28 mouse cellular contexts compared by ENCODE assay signal in genomic region chr14:76809411-76809810, GRCm38 (mm10).
"Had no signal": no experiment of that assay in that cellular context is flagged by ENCODE, and none has a peak within 500 bp of the region (broad histone marks: within the 10 kb centered on the region; RNA-seq: fewer than 3 reads in every experiment).

No protein-coding gene starts in this region.

- H3K27ac ChIP-seq: liver, embryonic 12.5 days; liver, embryonic 13.5 days; liver, embryonic 14.5 days; liver, embryonic 15.5 days; lung, embryonic 15.5 days; macrophage; midbrain, embryonic 10.5 days; midbrain, embryonic 12.5 days; midbrain, embryonic 13.5 days; midbrain, embryonic 15.5 days; neural tube, embryonic 12.5 days had no signal

- H3K27me3 ChIP-seq: limb, embryonic 12.5 days; limb, embryonic 13.5 days; limb, embryonic 15.5 days; liver, embryonic 12.5 days; liver, embryonic 13.5 days; liver, embryonic 15.5 days; lung, embryonic 15.5 days; midbrain, embryonic 13.5 days; midbrain, embryonic 15.5 days; neural tube, embryonic 12.5 days had no signal

- H3K4me3 ChIP-seq: limb, embryonic 10.5 days; limb, embryonic 12.5 days; limb, embryonic 13.5 days; limb, embryonic 15.5 days; liver, embryonic 12.5 days; liver, embryonic 13.5 days; liver, embryonic 15.5 days; lung, embryonic 15.5 days; megakaryocyte, embryonic 14.5 days; midbrain, embryonic 10.5 days; midbrain, embryonic 12.5 days; midbrain, embryonic 13.5 days; midbrain, embryonic 15.5 days; myocyte; neural tube, embryonic 12.5 days had no signal

- H3K9ac ChIP-seq: limb, embryonic 12.5 days; limb, embryonic 13.5 days; limb, embryonic 15.5 days; liver, embryonic 12.5 days; liver, embryonic 13.5 days; liver, embryonic 14.5 days; liver, embryonic 15.5 days; liver, postnatal 0 days; lung, embryonic 14.5 days; lung, embryonic 15.5 days; midbrain, embryonic 12.5 days; midbrain, embryonic 13.5 days; midbrain, embryonic 15.5 days; neural tube, embryonic 12.5 days had no signal

- H3K9me3 ChIP-seq: limb, embryonic 10.5 days; limb, embryonic 12.5 days; limb, embryonic 13.5 days; limb, embryonic 15.5 days; liver, embryonic 12.5 days; liver, embryonic 13.5 days; liver, embryonic 15.5 days; lung, embryonic 15.5 days; midbrain, embryonic 10.5 days; midbrain, embryonic 15.5 days had no signal

- DNase-seq: left cerebral cortex, postnatal 4 days; liver; liver, embryonic 13.5 days; liver, postnatal 0 days; lung, adult 18-20 months; lung, adult 2 months; lung, embryonic 14.5 days; lung, postnatal 10 days; lung, postnatal 14 days; lung, postnatal 36 days; lung, postnatal 4 days; midbrain, embryonic 14.5 days had no signal

- H3K36me3 ChIP-seq: limb, embryonic 10.5 days; limb, embryonic 12.5 days; limb, embryonic 13.5 days; limb, embryonic 15.5 days; liver, embryonic 12.5 days; liver, embryonic 13.5 days; liver, embryonic 15.5 days; lung, embryonic 15.5 days; midbrain, embryonic 10.5 days; midbrain, embryonic 12.5 days; midbrain, embryonic 13.5 days; midbrain, embryonic 15.5 days; neural tube, embryonic 12.5 days had no signal

- H3K4me1 ChIP-seq: megakaryocyte, embryonic 14.5 days had no signal
